Mouse (Mus musculus): ENCODE data around the gene Gpr19. TPM values are rescaled to one million over a fixed set of nuclear protein-coding genes. Genes with fewer than 3 reads are reported as not detected.

Gpr19 gene
- polyA plus RNA-seq, 1 experiment from 2014 or later, result 39.1 TPM

DNA sequence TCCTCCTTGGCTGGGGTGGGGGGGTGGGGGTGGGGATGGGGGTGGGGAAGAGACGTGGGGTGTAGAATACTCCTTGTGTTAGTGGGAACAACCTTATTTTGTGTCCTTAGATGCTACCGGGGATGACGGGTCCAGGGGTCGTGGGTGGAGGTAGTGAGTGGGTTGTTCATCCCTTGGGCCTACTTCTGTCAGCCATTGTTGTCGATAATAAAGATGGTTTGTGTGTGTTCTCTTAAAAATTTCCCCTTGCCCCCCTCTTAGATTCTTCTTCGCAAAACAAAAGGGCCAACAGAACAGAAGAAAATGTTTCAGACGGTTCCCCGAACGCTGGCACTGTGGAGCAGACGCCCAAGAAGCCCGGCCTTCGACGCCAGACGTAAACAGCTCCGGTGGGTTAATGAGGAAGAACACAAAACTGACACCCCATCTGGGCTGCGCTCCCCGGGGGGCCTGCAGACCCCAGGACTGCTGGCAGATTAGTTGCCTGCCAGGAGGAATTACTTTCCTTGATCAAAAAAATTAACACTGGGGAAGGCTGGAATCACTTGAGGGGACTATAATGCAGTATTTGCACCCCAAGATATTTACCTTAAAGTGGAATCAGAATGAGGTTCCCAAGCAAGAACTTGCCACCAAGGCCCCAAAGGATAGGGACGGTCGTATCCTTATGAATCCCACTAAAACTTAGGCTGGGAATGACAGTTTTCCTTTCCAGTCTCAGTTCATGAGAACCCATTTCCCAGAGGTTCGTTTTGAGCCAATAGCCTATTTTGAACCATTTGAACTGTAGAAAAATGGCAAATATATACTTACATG, 23.5 kb upstream of the Gpr19 start:
- WGBS, result 5% methylated on average over 20 of the region's 20 CpGs
- H3K27ac ChIP-seq (replicated peaks), result peak overlapping the region; percentile 98
- no peak for ATAC-seq (ENCODE audit: low read depth)

DNA sequence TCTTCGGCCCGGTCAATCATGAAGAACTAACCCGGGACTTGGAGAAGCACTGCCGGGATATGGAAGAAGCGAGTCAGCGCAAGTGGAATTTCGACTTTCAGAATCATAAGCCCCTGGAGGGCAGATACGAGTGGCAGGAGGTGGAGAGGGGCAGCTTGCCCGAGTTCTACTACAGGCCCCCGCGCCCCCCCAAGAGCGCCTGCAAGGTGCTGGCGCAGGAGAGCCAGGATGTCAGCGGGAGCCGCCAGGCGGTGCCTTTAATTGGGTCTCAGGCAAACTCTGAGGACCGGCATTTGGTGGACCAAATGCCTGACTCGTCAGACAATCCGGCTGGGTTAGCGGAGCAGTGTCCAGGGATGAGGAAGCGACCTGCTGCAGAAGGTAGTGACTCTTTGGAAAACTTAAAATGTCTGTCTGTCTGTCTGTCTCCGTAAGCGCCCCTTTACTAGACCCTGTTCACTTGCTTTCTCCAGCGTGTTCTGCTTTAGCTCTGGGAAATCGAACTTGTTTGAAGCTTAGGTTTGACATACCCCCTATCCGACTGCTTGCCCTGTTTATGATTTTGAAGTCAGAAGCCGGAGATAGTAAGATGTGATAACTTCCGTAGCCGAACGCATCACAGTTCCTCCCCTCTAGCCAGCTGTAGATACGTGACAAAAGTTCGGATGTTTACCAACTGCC, 22.8 kb upstream of the Gpr19 start:
- 0 out of 2 replicates have a peak, but pooled peaks have one; percentile 6 for ATAC-seq (ENCODE audit: low read depth)
- WGBS, result under 1% methylated on average over 32 of the region's 32 CpGs
- Histone ChIP-seq H3K4me2 (peak overlapping the region; percentile 71), H3K27ac (replicated peaks) (peak overlapping the region; percentile 98), H3K9me3 (no peaks in the 10 kb centered on the region), H3K4me1 (replicated peaks) (peaks cover 46% of the 10 kb centered on the region), H3K9ac (peak overlapping the region; percentile 96), H3K27me3 (peaks cover 7% of the 10 kb centered on the region; the same call in 1 of the 2 replicates), H3K4me3 (peak overlapping the region; percentile 95), H3K36me3 (0 out of 2 replicates have a peak, but pooled peaks cover 6% of the 10 kb centered on the region)

More for the DNA sequence above, 23.5 kb upstream of the Gpr19 start:
- Histone ChIP-seq H3K27me3 (peaks cover 7% of the 10 kb centered on the region; the same call in 1 of the 2 replicates), H3K36me3 (0 out of 2 replicates have a peak, but pooled peaks cover 6% of the 10 kb centered on the region), H3K4me2 (peak overlapping the region; percentile 71), H3K4me1 (replicated peaks) (peaks cover 47% of the 10 kb centered on the region), H3K9ac (peak overlapping the region; percentile 96), H3K9me3 (no peaks in the 10 kb centered on the region), H3K4me3 (peak overlapping the region; percentile 95)

- Histone ChIP-seq H3K4me3 (peak within 1 kb of the TSS; percentile 95), H3K9me3 (no peaks in the 10 kb centered on the region), H3K36me3 (0 out of 2 replicates have a peak, but pooled peaks cover 6% of the 10 kb centered on the region), H3K27ac (replicated peaks) (peak within 1 kb of the TSS; percentile 98), H3K4me2 (peak within 1 kb of the TSS; percentile 71), H3K27me3 (peaks cover 10% of the 10 kb centered on the region), H3K4me1 (replicated peaks) (peaks cover 46% of the 10 kb centered on the region), H3K9ac (peak within 1 kb of the TSS; percentile 96)
- ATAC-seq (ENCODE audit: low read depth), result peak; percentile 97
- WGBS, result under 1% methylated on average over 76 of the region's 77 CpGs
Observed at GRCm38 (mm10) chr6:134920190-134921013, 22.0 kb upstream of the Gpr19 start, which contains the start of gene Cdkn1b. TSS of gene Cdkn1b (plus strand) at chr6:134920401.

DNA sequence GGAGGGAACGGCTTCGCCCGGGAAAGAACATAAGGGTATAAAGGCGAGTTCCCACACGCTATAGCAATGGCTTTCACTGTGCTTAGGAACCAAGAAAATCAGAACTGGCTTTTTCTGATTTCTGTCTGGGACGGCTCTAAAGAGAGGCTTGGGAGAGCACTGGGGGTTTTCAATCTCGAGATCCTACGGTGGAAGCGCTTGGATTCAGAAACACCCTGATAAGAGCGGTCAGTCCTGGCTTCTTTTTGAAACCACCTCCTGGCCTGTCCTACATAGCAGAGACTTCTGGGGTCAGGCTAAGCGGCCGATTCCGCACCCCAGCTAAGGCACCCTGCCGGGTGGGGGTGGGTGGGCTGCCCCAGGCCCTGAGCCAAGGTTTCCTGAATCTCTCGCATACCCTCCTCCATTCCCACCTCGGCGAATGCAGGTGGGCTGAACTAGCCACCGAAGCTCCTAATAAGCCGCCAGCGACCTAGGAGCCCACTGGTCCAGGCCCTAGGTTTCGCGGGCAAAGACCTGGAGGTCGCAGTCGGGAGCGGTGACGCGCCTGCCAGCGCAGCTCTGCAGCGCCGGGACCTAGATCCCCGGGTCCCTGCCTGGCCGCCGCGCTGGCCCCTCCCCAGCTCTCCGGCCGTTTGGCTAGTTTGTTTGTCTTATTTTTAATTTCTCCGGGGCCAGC, 21.3 kb upstream of the Gpr19 start:
- Histone ChIP-seq H3K4me2 (peak overlapping the region; percentile 71), H3K9me3 (no peaks in the 10 kb centered on the region), H3K4me1 (replicated peaks) (peaks cover 46% of the 10 kb centered on the region), H3K27ac (replicated peaks) (peak overlapping the region; percentile 98), H3K27me3 (peaks cover 11% of the 10 kb centered on the region), H3K9ac (peak overlapping the region; percentile 96), H3K4me3 (peak overlapping the region; percentile 95), H3K36me3 (0 out of 2 replicates have a peak, but pooled peaks cover 6% of the 10 kb centered on the region)
- ATAC-seq (ENCODE audit: low read depth), result peak; percentile 79
- 3% methylated on average over 37 of the region's 37 CpGs for WGBS

GRCm38 (mm10) chr6:134918769-134919168, 20.4 kb upstream of the Gpr19 start:
- Histone ChIP-seq H3K4me3 (no peak overlapping the region), H3K27me3 (peaks cover 11% of the 10 kb centered on the region), H3K27ac (replicated peaks) (0 out of 2 replicates have a peak overlapping the region, but pooled peaks have one; percentile 98), H3K4me2 (peak overlapping the region; percentile 71; the same call in 1 of the 2 replicates), H3K36me3 (0 out of 2 replicates have a peak, but pooled peaks cover 5% of the 10 kb centered on the region), H3K9me3 (no peaks in the 10 kb centered on the region), H3K4me1 (replicated peaks) (peaks cover 40% of the 10 kb centered on the region), H3K9ac (no peak overlapping the region)
- WGBS, result 95% methylated on average over 8 of the region's 10 CpGs
- no peak for ATAC-seq (ENCODE audit: low read depth)

DNA sequence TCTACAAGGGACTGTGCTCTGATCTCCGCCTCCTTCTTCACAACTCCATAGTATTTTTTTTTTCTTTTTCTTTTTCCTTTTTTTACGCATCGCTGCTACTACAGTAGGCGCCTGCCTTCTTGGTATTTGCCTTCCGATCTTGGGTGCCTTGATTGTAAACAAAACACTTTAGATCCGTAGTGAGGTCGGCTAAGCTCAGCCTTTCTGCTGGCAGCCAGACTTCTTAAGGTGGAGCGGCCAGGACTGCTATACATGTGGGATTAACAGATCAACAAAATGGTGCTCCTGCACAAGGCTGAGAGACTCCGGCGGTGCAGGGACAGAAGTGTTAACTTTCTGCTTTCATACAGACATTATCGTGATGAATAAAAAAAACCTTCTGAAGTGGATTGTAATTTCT, 18.7 kb upstream of the Gpr19 start:
- Histone ChIP-seq H3K9me3 (no peaks in the 10 kb centered on the region), H3K4me1 (replicated peaks) (peaks cover 25% of the 10 kb centered on the region), H3K27ac (replicated peaks) (peak overlapping the region; percentile 40), H3K4me2 (peak overlapping the region; percentile 65), H3K27me3 (peaks cover 11% of the 10 kb centered on the region), H3K36me3 (no peaks in the 10 kb centered on the region), H3K9ac (peak overlapping the region; percentile 63), H3K4me3 (peak overlapping the region; percentile 40)
- WGBS, result 2% methylated on average over 11 of the region's 11 CpGs
- ATAC-seq (ENCODE audit: low read depth), result no peak

DNA sequence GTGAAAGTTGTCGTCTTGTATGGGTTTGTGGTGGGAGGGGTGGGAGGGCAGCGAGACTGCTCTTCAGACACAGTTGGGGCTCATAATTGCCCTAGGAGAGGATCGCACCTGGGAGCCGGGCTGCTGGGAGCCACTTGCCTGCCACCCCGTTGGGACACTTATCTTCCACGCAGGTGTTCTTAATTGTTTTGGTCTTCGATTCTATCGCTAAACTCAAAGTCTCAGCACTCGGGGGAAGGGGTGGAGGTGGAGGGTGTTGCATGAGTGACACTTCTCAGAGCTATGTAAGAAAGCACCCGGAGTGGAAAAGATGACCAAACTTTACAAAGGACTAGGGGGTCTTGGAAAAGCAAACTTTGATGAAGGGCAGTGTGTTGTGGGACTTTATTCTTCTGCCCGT, 18.3 kb upstream of the Gpr19 start:
- peak overlapping the region; percentile 65 for H3K4me2 ChIP-seq
- H3K4me1 ChIP-seq (replicated peaks), result peaks cover 20% of the 10 kb centered on the region
- ATAC-seq (ENCODE audit: low read depth), result no peak
- peaks cover 11% of the 10 kb centered on the region for H3K27me3 ChIP-seq
- no peaks in the 10 kb centered on the region for H3K36me3 ChIP-seq
- H3K4me3 ChIP-seq, result peak overlapping the region; percentile 40
- 0% methylated on average over 11 of the region's 11 CpGs for WGBS
- no peaks in the 10 kb centered on the region for H3K9me3 ChIP-seq
- H3K9ac ChIP-seq, result peak overlapping the region; percentile 63
- H3K27ac ChIP-seq (replicated peaks), result peak overlapping the region; percentile 40

GRCm38 (mm10) chr6:134914523-134914922, 16.1 kb upstream of the Gpr19 start:
- no peak for ATAC-seq (ENCODE audit: low read depth)
- Histone ChIP-seq H3K9ac (no peak overlapping the region), H3K4me3 (no peak overlapping the region), H3K27ac (replicated peaks) (no peak overlapping the region), H3K4me1 (replicated peaks) (peaks cover 18% of the 10 kb centered on the region), H3K9me3 (no peaks in the 10 kb centered on the region), H3K4me2 (no peak overlapping the region), H3K36me3 (no peaks in the 10 kb centered on the region), H3K27me3 (peaks cover 11% of the 10 kb centered on the region)
- 94% methylated on average over 5 of the region's 5 CpGs for WGBS

DNA sequence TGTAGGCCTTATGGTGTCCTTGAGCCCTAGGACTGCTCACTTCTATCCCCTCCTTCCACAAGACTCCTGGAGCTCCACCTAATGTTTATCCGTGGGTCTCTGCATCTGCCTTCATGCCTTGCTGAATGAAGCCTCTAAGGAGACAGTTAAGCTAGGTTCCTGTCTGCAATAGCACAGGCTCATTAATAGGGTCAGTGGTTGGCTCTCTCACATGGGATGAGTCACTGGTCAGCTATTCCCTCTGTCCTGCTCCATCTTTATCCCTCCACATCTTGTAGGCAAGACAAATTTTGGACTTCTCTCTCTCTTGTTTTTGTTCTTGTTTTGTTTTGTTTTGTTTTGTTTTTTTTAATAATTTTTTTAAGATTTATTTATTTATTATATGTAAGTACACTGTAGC, 7.4 kb upstream of the Gpr19 start:
- ATAC-seq (ENCODE audit: low read depth), result no peak
- 92% methylated on average over 1 of the region's 1 CpGs for WGBS
- H3K27me3 ChIP-seq, result no peaks in the 10 kb centered on the region
- no peak overlapping the region for H3K4me2 ChIP-seq
- no peak overlapping the region for H3K27ac ChIP-seq (replicated peaks)
- H3K4me3 ChIP-seq, result no peak overlapping the region
- no peaks in the 10 kb centered on the region for H3K9me3 ChIP-seq
- H3K36me3 ChIP-seq, result no peaks in the 10 kb centered on the region
- no peak overlapping the region for H3K9ac ChIP-seq
- no peaks in the 10 kb centered on the region for H3K4me1 ChIP-seq (replicated peaks)

DNA sequence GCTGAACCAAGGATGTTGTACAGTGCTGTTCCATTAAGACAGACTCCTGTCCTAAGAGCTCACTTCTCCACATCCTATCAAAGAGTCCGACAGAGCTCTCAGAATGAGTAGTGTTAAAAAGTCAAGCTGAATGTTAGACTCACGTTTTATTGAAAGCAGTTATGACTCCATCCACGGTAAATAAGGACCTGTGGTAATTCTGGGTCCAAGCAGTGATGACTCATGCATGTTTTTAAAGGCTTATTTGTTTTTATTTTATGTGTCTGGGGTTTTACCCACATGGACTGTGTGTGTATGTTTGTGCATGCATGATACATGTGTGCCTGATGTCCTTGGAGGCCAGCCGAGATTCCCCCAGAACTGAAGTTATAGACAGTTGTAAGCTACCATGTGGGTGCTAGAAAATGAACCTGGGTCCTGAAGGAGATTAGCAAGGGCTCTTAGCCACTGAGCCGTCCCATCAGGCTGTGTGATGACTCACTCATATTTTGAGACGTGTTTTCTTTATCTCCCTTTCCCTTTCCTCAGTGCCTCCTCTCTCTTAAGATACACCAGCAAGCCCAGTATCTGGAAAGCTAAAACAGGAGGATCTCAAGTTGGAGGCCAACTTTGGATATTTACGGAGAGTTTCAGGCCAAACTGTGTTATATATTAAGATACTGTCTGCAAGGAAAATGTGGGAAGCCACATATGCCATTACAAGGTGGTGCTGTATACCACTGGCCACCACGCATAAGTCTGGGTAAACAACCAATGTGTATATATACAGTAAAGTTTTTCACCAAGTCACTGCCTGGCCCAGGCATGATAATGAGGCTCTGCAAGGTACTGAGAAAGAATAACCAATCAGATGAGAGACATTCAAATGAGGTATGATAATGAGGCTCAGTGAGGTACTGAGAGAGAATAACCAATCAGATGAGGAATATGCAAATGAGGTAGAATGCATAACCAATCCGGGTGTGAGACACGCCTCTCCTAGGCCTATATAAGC, 5.8 kb upstream of the Gpr19 start:
- Histone ChIP-seq H3K4me3 (no peak overlapping the region), H3K9me3 (no peaks in the 10 kb centered on the region), H3K4me2 (no peak overlapping the region), H3K36me3 (no peaks in the 10 kb centered on the region), H3K27ac (replicated peaks) (no peak overlapping the region), H3K27me3 (no peaks in the 10 kb centered on the region), H3K4me1 (replicated peaks) (peaks cover 8% of the 10 kb centered on the region; the same call in 1 of the 2 replicates), H3K9ac (no peak overlapping the region)
- WGBS, result 93% methylated on average over 10 of the region's 10 CpGs
- ATAC-seq (ENCODE audit: low read depth), result no peak
